Mouse (Mus musculus) G1E (cell line): ENCODE results near the gene Pkp4. TPM values are rescaled to one million over a fixed set of nuclear protein-coding genes. Genes with fewer than 3 reads are reported as not detected.

Source experiments
- ATAC-seq: 2 replicates; pipeline ENCODE4 v1.8.0; 2016; ENCODE audit warnings: mild to moderate bottlenecking; ENCODE audit not compliant: insufficient number of reproducible peaks, poor library complexity, low FRiP score, severe bottlenecking; ENCODE audit errors: extremely low read depth
- DNase-seq: peaks from one replicate; pipeline ENCODE4 v3.0.0; 2012; ENCODE audit warnings: low spot score
- H3K27me3 ChIP-seq: 2 replicates; pipeline ENCODE4 v1.6.1; 2012; ENCODE audit warnings: mild to moderate bottlenecking, low read length, inconsistent platforms; ENCODE audit not compliant: insufficient read depth
- H3K36me3 ChIP-seq: replicated peaks from 2 replicates; pipeline ENCODE3; 2012; ENCODE audit warnings: mild to moderate bottlenecking, inconsistent platforms
- H3K4me1 ChIP-seq: 2 replicates; pipeline ENCODE4 v1.6.1; 2012; ENCODE audit warnings: low read depth, low read length, inconsistent platforms, mixed read lengths; ENCODE audit not compliant: insufficient read depth
- H3K4me3 ChIP-seq: 2 replicates; pipeline ENCODE4 v1.5.1; 2012; ENCODE audit warnings: low read depth, mild to moderate bottlenecking, inconsistent platforms, low read length, moderate library complexity, mixed read lengths
- H3K9me3 ChIP-seq: replicated peaks from 2 replicates; pipeline ENCODE4 v1.6.1; 2012; ENCODE audit warnings: inconsistent platforms
- CTCF ChIP-seq: IDR thresholded peaks from 2 replicates; pipeline ENCODE4 v1.5.1; 2012; ENCODE audit warnings: low read depth, low read length, inconsistent platforms, mixed read lengths
- GATA1 ChIP-seq: IDR thresholded peaks from 2 replicates; pipeline ENCODE4 v1.6.1; 2012; ENCODE audit warnings: borderline replicate concordance, low read length, inconsistent platforms, mixed read lengths
- GATA2 ChIP-seq: IDR thresholded peaks from 2 replicates; pipeline ENCODE4 v1.6.1; 2012; ENCODE audit warnings: low read depth, low read length, inconsistent platforms, borderline replicate concordance
- POLR2AphosphoS5 ChIP-seq: IDR thresholded peaks from 2 replicates; pipeline ENCODE4 v1.6.1; 2012; ENCODE audit warnings: low read depth, low read length, inconsistent platforms; ENCODE audit not compliant: insufficient replicate concordance
- TAL1 ChIP-seq: conservative IDR thresholded peaks from 2 replicates; pipeline ENCODE4 v1.6.1; 2012; ENCODE audit warnings: low read depth, low read length, inconsistent platforms, mixed read lengths
- polyA plus RNA-seq: library from polyadenylated mRNA; stranded (reverse); fragments of >175 nt; gene quantifications from 2 replicates; pipeline ENCODE4 v1.2.3, GENCODE M21; 2012
- total RNA-seq, 2 experiments: library from RNA; stranded (forward) in 1 of 2; stranded (reverse) in 1 of 2; fragments of 200-1000 nt in 1 of 2; fragments of >200 nt in 1 of 2; fragmentation: Nextera tagmentation in 1 of 2; gene quantifications; 2 replicates each; pipeline ENCODE4 v1.2.3; 2014 to 2017

Pkp4 gene
- total and polyA plus RNA-seq, 3 experiments, result 29.1 to 61.0 (median 58.7) TPM

GRCm38 (mm10) chr2:59396555-59396954, 235.9 kb downstream of the Pkp4 start:
- no peaks in the 10 kb centered on the region for H3K36me3 ChIP-seq
- H3K27me3 ChIP-seq, result no peaks in the 10 kb centered on the region
- no peaks in the 10 kb centered on the region for H3K4me1 ChIP-seq
- TF ChIP-seq GATA1 (no peak), GATA2 (no peak), POLR2AphosphoS5 (no peak), CTCF (no peak), TAL1 (no peak)
- no peaks in the 10 kb centered on the region for H3K9me3 ChIP-seq
- ATAC-seq (no peak), DNase-seq (no peak)
- no peak overlapping the region for H3K4me3 ChIP-seq

- Histone ChIP-seq H3K27me3 (no peaks in the 10 kb centered on the region), H3K4me1 (no peaks in the 10 kb centered on the region), H3K4me3 (no peak overlapping the region), H3K9me3 (no peaks in the 10 kb centered on the region), H3K36me3 (no peaks in the 10 kb centered on the region)
- TF ChIP-seq CTCF (no peak), TAL1 (no peak), POLR2AphosphoS5 (no peak), GATA2 (no peak), GATA1 (no peak)
- DNase-seq, result no peak
- no peak for ATAC-seq
Measured at GRCm38 (mm10) chr2:59397531-59397930, 236.9 kb downstream of the Pkp4 start.

- no peak for ATAC-seq
- Histone ChIP-seq H3K4me3 (no peak overlapping the region), H3K9me3 (no peaks in the 10 kb centered on the region), H3K27me3 (no peaks in the 10 kb centered on the region), H3K36me3 (no peaks in the 10 kb centered on the region), H3K4me1 (no peaks in the 10 kb centered on the region)
- no peak for TF ChIP-seq TAL1
- TF ChIP-seq GATA2, result no peak
- no peak for TF ChIP-seq GATA1
- no peak for TF ChIP-seq CTCF
- no peak for TF ChIP-seq POLR2AphosphoS5
- no peak for DNase-seq
Measured at GRCm38 (mm10) chr2:59400901-59401378, 240.3 kb downstream of the Pkp4 start.

GRCm38 (mm10) chr2:59401841-59402461, 241.3 kb downstream of the Pkp4 start:
- DNase-seq, result no peak
- no peaks in the 10 kb centered on the region for H3K36me3 ChIP-seq
- ATAC-seq, result no peak
- H3K4me1 ChIP-seq, result no peaks in the 10 kb centered on the region
- no peaks in the 10 kb centered on the region for H3K27me3 ChIP-seq
- H3K4me3 ChIP-seq, result no peak overlapping the region
- no peaks in the 10 kb centered on the region for H3K9me3 ChIP-seq
- TF ChIP-seq GATA2, result no peak
- TF ChIP-seq GATA1, result no peak
- no peak for TF ChIP-seq POLR2AphosphoS5
- no peak for TF ChIP-seq TAL1
- TF ChIP-seq CTCF, result no peak

- no peaks in the 10 kb centered on the region for H3K9me3 ChIP-seq
- no peak for DNase-seq
- TF ChIP-seq GATA2 (no peak), GATA1 (no peak), POLR2AphosphoS5 (no peak), CTCF (no peak), TAL1 (no peak)
Measured at GRCm38 (mm10) chr2:59404022-59404421, 243.4 kb downstream of the Pkp4 start.

More at GRCm38 (mm10) chr2:59404022-59404421, 243.4 kb downstream of the Pkp4 start:
- no peak overlapping the region for H3K4me3 ChIP-seq
- H3K36me3 ChIP-seq, result no peaks in the 10 kb centered on the region
- no peaks in the 10 kb centered on the region for H3K27me3 ChIP-seq
- H3K4me1 ChIP-seq, result no peaks in the 10 kb centered on the region
- no peak for ATAC-seq

Other genes with a start within 250 kb of the Pkp4 start
- not detected in 2 replicates for gene Ccdc148, start 167 bp upstream of the Pkp4 start, total RNA-seq (2014; fragmentation: Nextera tagmentation)
- 0.12 and 0.22 TPM in 2 replicates for gene Ccdc148, start 167 bp upstream of the Pkp4 start, total RNA-seq (2017)
- gene Ccdc148, start 167 bp upstream of the Pkp4 start, polyA plus RNA-seq, result not detected in 2 replicates